Mouse (Mus musculus) neural tube, embryonic 14.5 days (tissue): ENCODE data around the gene Dbx1. TPM values are rescaled to one million over a fixed set of nuclear protein-coding genes. Genes with fewer than 3 reads are reported as not detected.

Experiments
- ATAC-seq: fragments of 200-750 bp; cut with Nextera tagmentation; 2 replicates; pipeline ENCODE4 v1.8.0; 2017; ENCODE audit warnings: low read depth, mild to moderate bottlenecking, moderate TSS enrichment, moderate library complexity
- H3K27ac ChIP-seq: fragments of 300-500 bp; sonication (generic); 2 replicates; pipeline ENCODE4 v1.5.1; 2014; ENCODE audit warnings: low read depth, mild to moderate bottlenecking, control low read depth, low read length, moderate library complexity, mixed read lengths
- H3K27me3 ChIP-seq: fragments of 300-500 bp; sonication (generic); 2 replicates; pipeline ENCODE4 v1.6.1; 2014; ENCODE audit warnings: low read length; ENCODE audit not compliant: control insufficient read depth, insufficient read depth
- H3K36me3 ChIP-seq: fragments of 300-500 bp; sonication (generic); 2 replicates; pipeline ENCODE4 v1.6.1; 2014; ENCODE audit warnings: low read length, mixed read lengths; ENCODE audit not compliant: control insufficient read depth, insufficient read depth
- H3K4me1 ChIP-seq: fragments of 300-500 bp; sonication (generic); 2 replicates; pipeline ENCODE4 v1.6.1; 2014; ENCODE audit warnings: low read length; ENCODE audit not compliant: control insufficient read depth, insufficient read depth
- H3K4me2 ChIP-seq: fragments of 300-500 bp; sonication (generic); 2 replicates; pipeline ENCODE4 v1.6.1; 2014; ENCODE audit warnings: mild to moderate bottlenecking, low read depth, low read length, control low read depth
- H3K4me3 ChIP-seq: fragments of 300-500 bp; sonication (generic); 2 replicates; pipeline ENCODE4 v1.5.1; 2014; ENCODE audit warnings: low read depth, low read length, control low read depth, mixed read lengths
- H3K9ac ChIP-seq: fragments of 300-500 bp; sonication (generic); replicated peaks from 2 replicates; pipeline ENCODE4 v1.6.1; 2014; ENCODE audit warnings: low read depth, mild to moderate bottlenecking, control low read depth, low read length, mixed read lengths
- H3K9me3 ChIP-seq: fragments of 300-500 bp; sonication (generic); 2 replicates; pipeline ENCODE4 v1.6.1; 2016; ENCODE audit warnings: low read length; ENCODE audit not compliant: control insufficient read depth
- WGBS: fragments of 180-500 bp; shearing (Covaris S2); extraction: QIAGEN DNeasy Blood & Tissue Kit; methylation state at CpG from one replicate; pipeline ENCODE4 v1.1.7; 2014; 5-methylcytosine and 5-hydroxymethylcytosine counted together
- polyA plus RNA-seq: library from polyadenylated mRNA; unstranded; fragments of >200 nt; fragmentation: Nextera tagmentation; extraction: Ambion mirVana; gene quantifications from 2 replicates; pipeline ENCODE4 v1.2.1, GENCODE M21; 2014

The Dbx1 gene
- 1.9 and 2.7 TPM in 2 replicates for polyA plus RNA-seq

DNA sequence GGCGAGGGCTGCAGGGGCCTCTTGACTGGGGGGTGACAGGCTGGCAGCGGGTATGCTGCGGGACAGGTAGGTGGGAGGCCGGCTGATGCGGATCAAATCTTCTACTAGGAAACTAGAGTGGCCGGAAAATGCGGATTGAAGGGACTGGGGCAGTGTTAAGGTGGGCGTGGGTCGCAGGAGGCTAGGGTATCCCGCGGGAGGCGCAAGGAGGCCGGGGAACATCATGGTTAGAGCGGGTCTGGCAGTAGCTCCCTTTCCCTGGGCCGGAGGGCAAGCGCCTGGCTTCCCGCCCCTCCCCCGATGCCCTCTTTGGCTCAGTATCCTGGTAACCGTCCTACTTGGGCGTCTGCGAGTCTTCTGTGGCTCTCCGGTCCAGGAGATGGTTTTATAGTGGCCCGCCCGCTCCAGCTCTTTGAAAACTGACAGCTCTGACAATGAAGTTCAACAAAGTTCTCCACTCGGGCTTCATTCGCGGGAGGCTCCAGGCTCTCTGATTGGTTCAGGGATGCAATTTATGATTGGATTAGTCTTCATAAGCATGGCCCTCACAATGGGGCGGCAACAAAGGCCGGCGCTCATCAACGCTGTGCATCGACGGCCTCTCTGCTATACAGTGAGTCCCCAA, at the start of gene Dbx1:
Dbx1 (minus strand) TSS at position 359 of the 625 bp plus-strand sequence.
- Histone ChIP-seq H3K4me3 (no peak within 1 kb of the TSS), H3K9me3 (no peaks in the 10 kb centered on the region), H3K9ac (no peak within 1 kb of the TSS), H3K4me2 (no peak within 1 kb of the TSS), H3K27ac (no peak within 1 kb of the TSS), H3K36me3 (no peaks in the 10 kb centered on the region), H3K27me3 (peaks cover 62% of the 10 kb centered on the region), H3K4me1 (0 out of 2 replicates have a peak, but pooled peaks cover 9% of the 10 kb centered on the region)
- ATAC-seq, result no peak
- under 1% methylated on average over 33 of the region's 33 CpGs for WGBS

DNA sequence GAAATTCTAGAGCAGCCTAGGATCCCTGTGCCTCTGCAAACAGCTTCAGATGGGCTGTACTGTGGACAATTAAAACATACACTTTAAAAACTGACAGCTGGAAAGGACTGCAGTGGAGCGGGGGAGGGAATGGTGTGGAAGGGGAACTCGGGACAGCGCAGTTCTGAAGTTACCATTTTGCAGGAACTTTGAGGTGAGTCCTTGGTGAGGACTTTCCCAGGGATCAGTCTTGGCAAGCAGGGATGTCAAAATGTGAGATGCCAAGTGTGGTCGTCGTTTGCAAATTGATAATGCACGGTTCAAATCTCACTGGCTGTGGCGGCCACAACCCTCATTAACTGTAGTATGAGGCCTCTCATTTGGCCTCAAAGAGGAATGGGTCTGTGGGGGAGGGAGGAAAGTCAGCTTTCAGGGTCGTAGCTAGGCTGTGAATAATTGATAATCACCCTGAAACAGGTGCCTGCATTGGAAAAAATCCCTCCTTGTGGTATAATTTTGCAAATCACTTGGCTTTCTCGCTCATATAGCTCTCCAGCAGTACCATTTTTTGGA, 42.3 kb upstream of the Dbx1 start:
- no peak for ATAC-seq
- H3K27me3 ChIP-seq, result peaks cover 78% of the 10 kb centered on the region
- H3K27ac ChIP-seq, result no peak overlapping the region
- no peaks in the 10 kb centered on the region for H3K4me1 ChIP-seq
- H3K4me3 ChIP-seq, result no peak overlapping the region
- WGBS, result 6% methylated on average over 9 of the region's 9 CpGs
- H3K9ac ChIP-seq, result no peak overlapping the region
- no peaks in the 10 kb centered on the region for H3K9me3 ChIP-seq
- no peak overlapping the region for H3K4me2 ChIP-seq
- H3K36me3 ChIP-seq, result no peaks in the 10 kb centered on the region

DNA sequence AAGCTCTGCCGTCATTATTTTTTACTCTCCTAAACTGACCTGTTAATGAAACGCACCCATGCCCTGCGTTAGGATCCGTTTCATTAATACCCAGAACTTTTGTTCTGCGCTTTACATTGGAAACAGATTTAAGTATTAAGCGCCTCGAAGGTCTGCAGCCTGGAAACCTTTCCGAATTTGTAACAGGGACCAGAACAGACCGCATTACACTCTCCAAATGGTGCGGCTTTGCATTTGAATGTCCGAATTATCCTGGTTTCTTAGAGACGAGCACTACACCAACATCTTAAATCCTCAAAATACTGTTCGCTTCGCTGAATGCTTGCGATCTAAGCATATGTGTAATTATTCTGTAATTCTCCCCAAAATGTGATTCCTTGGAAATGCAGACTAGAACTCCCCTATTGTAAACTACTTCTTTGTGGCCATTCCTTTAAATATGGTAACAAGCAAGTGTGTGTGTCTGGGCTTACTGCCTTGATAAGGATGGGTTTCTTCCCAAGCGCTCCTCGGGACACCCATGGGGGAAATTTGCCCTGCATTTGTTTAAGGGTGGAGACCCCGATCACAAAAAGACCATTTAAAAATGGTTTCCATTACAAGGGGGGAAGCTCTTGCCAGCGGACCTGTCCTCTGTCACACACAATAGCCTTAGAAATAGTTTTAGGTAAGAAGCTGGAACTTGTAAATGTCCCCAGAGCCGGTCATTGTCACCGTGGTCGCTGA, 41.6 kb upstream of the Dbx1 start:
- H3K36me3 ChIP-seq, result no peaks in the 10 kb centered on the region
- no peaks in the 10 kb centered on the region for H3K9me3 ChIP-seq
- H3K4me2 ChIP-seq, result no peak overlapping the region
- no peak for ATAC-seq
- H3K4me1 ChIP-seq, result no peaks in the 10 kb centered on the region
- H3K9ac ChIP-seq, result no peak overlapping the region
- no peak overlapping the region for H3K4me3 ChIP-seq
- no peak overlapping the region for H3K27ac ChIP-seq
- 1% methylated on average over 22 of the region's 22 CpGs for WGBS
- peaks cover 78% of the 10 kb centered on the region for H3K27me3 ChIP-seq

DNA sequence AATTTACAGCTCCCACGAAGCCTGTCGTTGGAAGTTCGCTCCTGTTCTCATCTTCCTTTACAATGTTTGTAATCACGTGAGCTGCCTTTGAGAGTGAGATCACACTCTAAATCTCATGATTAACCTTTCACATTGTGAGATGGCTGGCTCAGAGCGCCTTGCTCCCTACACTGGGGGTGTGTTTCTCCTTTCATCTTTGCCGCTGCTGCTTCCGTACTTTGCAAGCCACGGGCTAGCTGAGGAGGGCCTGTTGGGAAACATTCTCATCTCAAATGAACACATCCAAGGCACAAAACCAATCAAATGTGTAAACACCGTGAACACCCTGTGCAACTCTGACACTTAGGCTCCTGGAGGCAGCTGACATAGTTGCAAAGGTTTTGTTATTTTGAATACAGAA, 40.5 kb upstream of the Dbx1 start:
- WGBS, result 2% methylated on average over 9 of the region's 9 CpGs
- Histone ChIP-seq H3K9ac (no peak overlapping the region), H3K9me3 (no peaks in the 10 kb centered on the region), H3K27me3 (peaks cover 72% of the 10 kb centered on the region), H3K27ac (no peak overlapping the region), H3K36me3 (no peaks in the 10 kb centered on the region), H3K4me2 (no peak overlapping the region), H3K4me3 (no peak overlapping the region), H3K4me1 (no peaks in the 10 kb centered on the region)
- no peak for ATAC-seq

DNA sequence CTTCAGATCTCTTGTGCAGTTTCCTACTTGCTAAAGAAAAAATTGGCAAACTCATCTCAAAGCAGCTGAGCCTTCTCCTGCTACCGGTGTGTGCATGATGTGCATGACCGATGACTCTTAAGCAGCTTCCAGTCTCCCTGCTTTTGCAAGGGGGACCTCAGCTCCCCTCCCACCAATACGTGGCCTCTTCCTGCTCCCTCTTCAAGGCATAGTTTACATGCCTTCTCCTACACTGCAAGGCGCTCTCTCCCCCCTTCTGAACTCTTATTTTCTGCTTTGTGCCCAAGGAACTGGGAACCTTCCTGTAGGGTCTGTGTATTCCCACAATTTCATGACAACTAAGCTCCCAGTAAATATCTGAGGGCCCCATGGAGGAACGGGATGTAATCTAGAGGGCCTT, 40.0 kb upstream of the Dbx1 start:
- Histone ChIP-seq H3K4me2 (no peak overlapping the region), H3K4me3 (no peak overlapping the region), H3K27me3 (peaks cover 71% of the 10 kb centered on the region), H3K36me3 (no peaks in the 10 kb centered on the region), H3K9me3 (no peaks in the 10 kb centered on the region), H3K4me1 (no peaks in the 10 kb centered on the region), H3K27ac (no peak overlapping the region), H3K9ac (no peak overlapping the region)
- 13% methylated on average over 5 of the region's 5 CpGs for WGBS
- ATAC-seq, result no peak

DNA sequence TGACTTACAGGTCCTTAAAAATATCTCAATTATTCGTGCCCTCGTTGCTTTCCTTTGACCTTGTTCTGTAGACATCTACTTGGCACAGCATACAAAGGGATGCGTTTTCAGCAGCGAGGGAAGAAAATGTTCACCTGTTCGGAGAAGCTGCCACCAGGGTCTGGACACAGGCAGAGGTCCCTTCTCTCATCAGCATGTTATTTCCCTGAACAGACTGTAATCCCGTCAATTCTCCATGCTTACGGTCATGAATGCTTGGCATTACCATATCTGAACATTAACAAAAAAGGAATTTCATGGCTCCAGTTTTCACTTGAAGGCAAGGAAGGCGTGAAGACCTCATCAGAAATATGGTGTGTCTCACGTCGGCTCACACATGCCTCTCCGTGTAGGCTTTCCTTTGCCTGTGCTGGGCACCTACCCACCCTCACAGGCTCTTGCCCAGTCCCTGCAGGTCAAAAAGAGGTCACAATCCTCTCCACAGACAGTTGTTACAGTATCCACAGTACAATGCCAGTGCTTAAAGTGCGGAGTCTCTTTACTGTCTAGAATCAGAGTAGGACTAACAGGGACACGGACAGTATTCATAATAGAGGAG, 31.7 kb upstream of the Dbx1 start:
- Histone ChIP-seq H3K36me3 (no peaks in the 10 kb centered on the region), H3K27ac (no peak overlapping the region), H3K4me3 (no peak overlapping the region), H3K27me3 (peaks cover 69% of the 10 kb centered on the region), H3K4me2 (no peak overlapping the region), H3K9me3 (no peaks in the 10 kb centered on the region), H3K4me1 (no peaks in the 10 kb centered on the region), H3K9ac (no peak overlapping the region)
- WGBS, result 55% methylated on average over 13 of the region's 13 CpGs
- ATAC-seq, result no peak

DNA sequence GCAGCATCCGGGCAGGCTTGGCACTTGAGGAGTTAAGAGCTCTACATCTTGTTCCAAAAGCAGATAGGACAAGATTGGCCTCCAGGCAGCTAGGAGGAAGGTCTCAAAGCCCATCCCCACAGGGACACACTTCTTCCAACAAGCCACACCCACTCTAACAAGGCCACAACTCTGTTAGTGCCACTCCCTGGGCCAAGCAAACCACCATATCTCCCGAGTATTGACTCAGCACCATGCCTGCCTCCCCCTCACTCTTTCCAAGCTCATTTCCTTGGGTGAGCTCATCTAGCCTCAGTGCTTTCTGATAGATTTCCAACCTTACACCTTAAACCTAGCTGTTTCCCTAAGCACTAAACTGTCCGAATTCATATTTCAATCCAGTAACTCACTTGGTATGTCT, 26.9 kb upstream of the Dbx1 start:
- no peaks in the 10 kb centered on the region for H3K4me1 ChIP-seq
- peaks cover 66% of the 10 kb centered on the region for H3K27me3 ChIP-seq
- H3K9me3 ChIP-seq, result no peaks in the 10 kb centered on the region
- WGBS, result 85% methylated on average over 3 of the region's 3 CpGs
- H3K36me3 ChIP-seq, result no peaks in the 10 kb centered on the region
- no peak overlapping the region for H3K4me3 ChIP-seq
- no peak overlapping the region for H3K4me2 ChIP-seq
- no peak overlapping the region for H3K9ac ChIP-seq
- no peak for ATAC-seq
- no peak overlapping the region for H3K27ac ChIP-seq

DNA sequence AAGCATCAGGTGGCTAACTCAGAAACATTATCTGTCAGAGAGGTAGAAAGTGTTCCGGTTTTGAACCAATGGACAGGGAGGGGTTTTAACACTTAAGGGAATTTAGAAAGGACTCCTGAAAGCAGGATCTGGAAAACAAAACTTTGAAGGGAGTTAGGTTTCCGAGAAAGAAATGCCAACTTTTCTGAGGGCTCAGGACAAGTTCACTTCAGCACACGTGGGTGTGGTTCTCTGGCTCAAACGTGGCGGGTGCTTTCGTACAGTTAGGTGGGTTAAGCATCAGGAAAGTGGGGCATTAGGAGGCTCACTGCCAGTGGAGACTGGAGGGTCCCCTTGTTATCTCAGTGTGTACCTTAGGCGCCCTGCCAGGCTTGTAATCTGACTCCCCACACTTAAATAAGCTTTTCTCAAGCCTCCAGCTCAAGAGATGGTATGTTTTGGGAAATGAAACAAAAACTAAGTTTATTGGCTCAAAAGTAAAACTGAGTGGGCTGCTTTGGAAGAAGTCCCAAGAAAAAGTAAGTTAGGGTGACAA, 25.9 kb upstream of the Dbx1 start:
- Histone ChIP-seq H3K4me2 (no peak overlapping the region), H3K9me3 (no peaks in the 10 kb centered on the region), H3K9ac (no peak overlapping the region), H3K36me3 (no peaks in the 10 kb centered on the region), H3K4me1 (no peaks in the 10 kb centered on the region), H3K4me3 (no peak overlapping the region), H3K27ac (no peak overlapping the region), H3K27me3 (peaks cover 74% of the 10 kb centered on the region)
- 15% methylated on average over 7 of the region's 7 CpGs for WGBS
- no peak for ATAC-seq
